Mouse (Mus musculus): ENCODE results near the gene BC048403. TPM values are rescaled to one million over a fixed set of nuclear protein-coding genes. Genes with fewer than 3 reads are reported as not detected.

The BC048403 gene
- total and polyA plus RNA-seq, 3 experiments, result 3.4 to 21.9 (median 9.8) TPM

DNA sequence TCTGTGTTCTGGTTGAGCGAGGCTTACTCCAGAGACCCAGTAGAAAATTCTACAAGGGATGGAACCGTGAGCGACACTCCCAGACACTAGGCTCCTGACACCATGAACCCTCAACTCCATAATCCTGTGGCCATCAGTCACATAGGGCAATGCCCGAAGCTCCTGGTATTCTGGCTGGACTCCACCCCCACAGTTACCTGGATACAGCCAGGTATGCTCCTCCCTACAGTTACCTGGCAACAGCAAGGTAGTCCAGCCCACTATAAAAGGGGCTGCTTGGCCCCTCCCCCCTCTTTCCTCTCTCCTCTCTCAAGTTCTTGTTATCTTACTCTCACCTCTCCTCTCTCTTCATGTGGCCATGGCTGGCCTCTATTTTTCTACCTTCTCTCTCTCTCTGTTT lies 12.6 kb upstream of the BC048403 start:
- no peak for TF ChIP-seq CTCF (IDR thresholded peaks at IDR 0.05; ENCODE audit: low read depth, low read length)
- TF ChIP-seq GATA2 (IDR thresholded peaks at IDR 0.05; ENCODE audit: borderline replicate concordance, low read depth, low read length), result no peak
- TF ChIP-seq GATA1 (IDR thresholded peaks at IDR 0.05; ENCODE audit: borderline replicate concordance, low read length), result no peak
- no peak for TF ChIP-seq TAL1 (conservative IDR thresholded peaks at IDR 0.05; ENCODE audit: low read depth, low read length)
- no peak for TF ChIP-seq POLR2AphosphoS5 (IDR thresholded peaks at IDR 0.05; ENCODE audit: insufficient replicate concordance, low read depth, low read length)
- ATAC-seq (ENCODE audit: extremely low read depth, insufficient number of reproducible peaks, low FRiP score, poor library complexity, severe bottlenecking), result no peak
- no peak for DNase-seq (ENCODE audit: low spot score)
- Histone ChIP-seq H3K4me1 (ENCODE audit: insufficient read depth, low read depth, low read length) (no peaks in the 10 kb centered on the region), H3K27me3 (ENCODE audit: insufficient read depth, low read length) (no peaks in the 10 kb centered on the region), H3K4me3 (ENCODE audit: low read depth, low read length) (no peak overlapping the region), H3K36me3 (replicated peaks) (no peaks in the 10 kb centered on the region), H3K9me3 (replicated peaks) (no peaks in the 10 kb centered on the region)

DNA sequence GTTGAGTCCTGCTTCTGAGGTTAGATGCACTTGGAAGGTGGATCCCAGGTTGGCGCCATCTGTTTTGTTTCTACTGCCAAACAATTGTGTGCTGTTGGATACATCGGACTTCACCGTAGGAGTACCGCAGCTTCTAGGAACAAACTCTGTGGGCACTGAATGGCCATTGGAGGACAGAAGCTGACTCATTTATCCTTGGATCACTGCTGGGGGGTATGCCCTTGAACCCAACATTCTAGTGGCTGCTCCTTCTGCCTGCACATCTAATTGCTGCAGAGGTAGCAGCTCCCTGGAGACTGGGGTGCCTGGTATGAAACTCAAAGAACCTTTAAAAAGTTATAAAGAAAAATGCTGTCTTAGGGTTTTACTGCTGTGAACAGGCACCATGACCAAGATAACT lies 11.5 kb upstream of the BC048403 start:
- Histone ChIP-seq H3K27me3 (ENCODE audit: insufficient read depth, low read length) (no peaks in the 10 kb centered on the region), H3K36me3 (replicated peaks) (no peaks in the 10 kb centered on the region), H3K4me3 (ENCODE audit: low read depth, low read length) (no peak overlapping the region), H3K9me3 (replicated peaks) (no peaks in the 10 kb centered on the region), H3K4me1 (ENCODE audit: insufficient read depth, low read depth, low read length) (no peaks in the 10 kb centered on the region)
- TF ChIP-seq GATA2 (IDR thresholded peaks at IDR 0.05; ENCODE audit: borderline replicate concordance, low read depth, low read length) (no peak), TAL1 (conservative IDR thresholded peaks at IDR 0.05; ENCODE audit: low read depth, low read length) (no peak), CTCF (IDR thresholded peaks at IDR 0.05; ENCODE audit: low read depth, low read length) (no peak), GATA1 (IDR thresholded peaks at IDR 0.05; ENCODE audit: borderline replicate concordance, low read length) (no peak), POLR2AphosphoS5 (IDR thresholded peaks at IDR 0.05; ENCODE audit: insufficient replicate concordance, low read depth, low read length) (no peak)
- no peak for ATAC-seq (ENCODE audit: extremely low read depth, insufficient number of reproducible peaks, low FRiP score, poor library complexity, severe bottlenecking)
- DNase-seq (ENCODE audit: low spot score), result no peak

DNA sequence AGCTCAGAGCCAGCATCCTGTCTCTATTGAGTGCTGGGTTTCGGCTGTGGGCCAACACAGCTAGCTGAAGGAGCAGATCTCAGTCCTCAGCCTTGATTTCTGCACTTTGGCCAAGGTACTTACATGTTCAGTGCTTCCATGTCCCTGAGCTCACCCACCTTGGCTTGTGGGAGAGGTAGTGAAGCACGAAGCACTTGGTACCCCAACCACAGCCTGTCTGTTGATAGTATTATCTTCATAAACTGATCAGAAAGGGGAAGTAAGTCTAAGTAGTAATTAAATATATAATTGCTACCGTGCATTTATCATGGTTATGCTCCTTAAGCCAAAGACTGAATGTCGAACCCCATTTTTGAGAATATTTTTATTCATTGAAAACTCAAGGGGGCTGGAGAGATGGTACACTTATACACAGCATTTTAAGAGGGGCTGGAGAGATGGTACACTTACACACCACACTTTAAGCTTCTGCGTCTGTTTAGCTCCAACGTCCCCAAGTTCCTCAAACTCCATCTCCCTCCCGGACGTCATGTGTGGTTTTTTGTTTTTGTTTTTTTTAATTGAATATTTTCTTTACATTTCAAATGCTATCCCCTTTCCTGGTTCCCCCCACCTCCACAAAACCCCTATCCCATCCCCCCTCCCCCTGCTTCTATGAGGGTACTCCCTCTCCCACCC lies 8.6 kb upstream of the BC048403 start:
- no peak for DNase-seq (ENCODE audit: low spot score)
- 0 out of 2 replicates have a peak, but pooled peaks cover 2% of the 10 kb centered on the region for H3K4me1 ChIP-seq (ENCODE audit: insufficient read depth, low read depth, low read length)
- H3K9me3 ChIP-seq (replicated peaks), result no peaks in the 10 kb centered on the region
- H3K27me3 ChIP-seq (ENCODE audit: insufficient read depth, low read length), result no peaks in the 10 kb centered on the region
- ATAC-seq (ENCODE audit: extremely low read depth, insufficient number of reproducible peaks, low FRiP score, poor library complexity, severe bottlenecking), result no peak
- no peak overlapping the region for H3K4me3 ChIP-seq (ENCODE audit: low read depth, low read length)
- TF ChIP-seq GATA1 (IDR thresholded peaks at IDR 0.05; ENCODE audit: borderline replicate concordance, low read length), result no peak
- TF ChIP-seq TAL1 (conservative IDR thresholded peaks at IDR 0.05; ENCODE audit: low read depth, low read length), result no peak
- TF ChIP-seq CTCF (IDR thresholded peaks at IDR 0.05; ENCODE audit: low read depth, low read length), result no peak
- no peak for TF ChIP-seq POLR2AphosphoS5 (IDR thresholded peaks at IDR 0.05; ENCODE audit: insufficient replicate concordance, low read depth, low read length)
- no peak for TF ChIP-seq GATA2 (IDR thresholded peaks at IDR 0.05; ENCODE audit: borderline replicate concordance, low read depth, low read length)
- no peaks in the 10 kb centered on the region for H3K36me3 ChIP-seq (replicated peaks)

DNA sequence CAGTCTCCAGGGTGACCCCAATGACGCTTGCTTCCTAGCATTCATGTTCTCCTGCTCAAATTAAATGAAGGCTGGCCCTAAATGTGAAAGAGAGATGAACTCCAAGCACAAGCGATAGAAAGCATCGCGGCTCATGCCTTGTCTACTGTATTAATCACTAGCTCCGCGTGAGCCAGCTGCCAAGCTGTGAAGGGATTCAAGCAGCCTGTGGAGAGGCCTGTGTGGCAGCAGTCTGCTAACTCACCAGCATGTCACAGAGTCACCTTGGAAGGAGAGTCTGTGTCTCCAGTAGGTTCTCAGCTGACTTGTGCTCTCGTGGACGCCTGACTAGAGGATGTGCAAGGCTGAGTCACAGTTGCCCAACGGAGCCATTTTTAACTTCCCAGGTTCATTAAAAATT lies 7.2 kb upstream of the BC048403 start:
- no peak for ATAC-seq (ENCODE audit: extremely low read depth, insufficient number of reproducible peaks, low FRiP score, poor library complexity, severe bottlenecking)
- Histone ChIP-seq H3K4me3 (ENCODE audit: low read depth, low read length) (no peak overlapping the region), H3K27me3 (ENCODE audit: insufficient read depth, low read length) (no peaks in the 10 kb centered on the region), H3K9me3 (replicated peaks) (no peaks in the 10 kb centered on the region), H3K4me1 (ENCODE audit: insufficient read depth, low read depth, low read length) (0 out of 2 replicates have a peak, but pooled peaks cover 2% of the 10 kb centered on the region), H3K36me3 (replicated peaks) (no peaks in the 10 kb centered on the region)
- DNase-seq (ENCODE audit: low spot score), result no peak
- no peak for TF ChIP-seq CTCF (IDR thresholded peaks at IDR 0.05; ENCODE audit: low read depth, low read length)

DNA sequence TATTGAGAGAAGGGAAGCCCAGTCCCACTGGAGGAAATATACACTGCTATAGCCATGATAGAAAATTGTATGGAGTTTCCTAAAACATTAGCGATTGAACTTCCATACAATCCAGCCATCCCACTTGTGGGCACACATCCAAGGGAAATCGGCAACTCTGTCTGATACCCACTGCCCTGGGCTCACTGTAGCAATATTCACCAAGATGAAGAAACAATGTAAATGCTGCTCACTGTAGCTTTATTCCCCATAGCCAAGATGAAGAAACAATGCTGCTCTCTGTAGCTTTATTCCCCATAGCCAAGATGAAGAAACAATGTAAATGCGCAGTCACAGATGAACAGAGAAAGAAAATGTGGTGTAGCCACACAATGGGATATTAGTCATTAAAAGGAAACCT lies 2.5 kb upstream of the BC048403 start:
- Histone ChIP-seq H3K27me3 (ENCODE audit: insufficient read depth, low read length) (no peaks in the 10 kb centered on the region), H3K4me1 (ENCODE audit: insufficient read depth, low read depth, low read length) (peaks cover 30% of the 10 kb centered on the region), H3K9me3 (replicated peaks) (no peaks in the 10 kb centered on the region), H3K4me3 (ENCODE audit: low read depth, low read length) (no peak overlapping the region), H3K36me3 (replicated peaks) (peaks cover 4% of the 10 kb centered on the region)
- TF ChIP-seq CTCF (IDR thresholded peaks at IDR 0.05; ENCODE audit: low read depth, low read length), result no peak
- no peak for TF ChIP-seq GATA1 (IDR thresholded peaks at IDR 0.05; ENCODE audit: borderline replicate concordance, low read length)
- TF ChIP-seq POLR2AphosphoS5 (IDR thresholded peaks at IDR 0.05; ENCODE audit: insufficient replicate concordance, low read depth, low read length), result no peak
- TF ChIP-seq TAL1 (conservative IDR thresholded peaks at IDR 0.05; ENCODE audit: low read depth, low read length), result no peak
- no peak for TF ChIP-seq GATA2 (IDR thresholded peaks at IDR 0.05; ENCODE audit: borderline replicate concordance, low read depth, low read length)
- ATAC-seq (ENCODE audit: extremely low read depth, insufficient number of reproducible peaks, low FRiP score, poor library complexity, severe bottlenecking) (no peak), DNase-seq (ENCODE audit: low spot score) (no peak)

DNA sequence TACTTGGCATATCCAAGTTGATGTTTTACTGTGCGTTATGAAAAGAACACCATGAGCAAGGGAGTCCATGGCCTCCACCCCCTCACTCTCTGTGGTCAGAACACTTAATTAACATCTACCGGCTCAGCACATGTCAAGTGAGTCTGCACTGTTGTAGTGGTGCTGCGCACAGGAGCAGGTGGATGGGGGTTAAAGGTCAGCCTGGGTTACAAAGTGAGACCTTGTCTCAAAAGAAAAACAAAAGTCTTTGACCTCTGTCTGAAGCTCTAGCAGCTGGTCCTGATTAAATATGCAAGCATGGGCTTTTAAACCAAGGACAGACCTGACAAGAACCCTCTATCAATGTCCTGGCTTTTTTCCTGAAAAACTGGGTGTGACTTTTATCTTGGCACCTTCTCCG lies 2.6 kb downstream of the BC048403 start:
- Histone ChIP-seq H3K4me1 (ENCODE audit: insufficient read depth, low read depth, low read length) (peaks cover 32% of the 10 kb centered on the region), H3K36me3 (replicated peaks) (peaks cover 50% of the 10 kb centered on the region), H3K27me3 (ENCODE audit: insufficient read depth, low read length) (no peaks in the 10 kb centered on the region), H3K9me3 (replicated peaks) (peaks cover 2% of the 10 kb centered on the region; the same call in 1 of the 2 replicates), H3K4me3 (ENCODE audit: low read depth, low read length) (no peak overlapping the region)
- ATAC-seq (ENCODE audit: extremely low read depth, insufficient number of reproducible peaks, low FRiP score, poor library complexity, severe bottlenecking) (no peak), DNase-seq (ENCODE audit: low spot score) (no peak)
- TF ChIP-seq POLR2AphosphoS5 (IDR thresholded peaks at IDR 0.05; ENCODE audit: insufficient replicate concordance, low read depth, low read length) (no peak), GATA2 (IDR thresholded peaks at IDR 0.05; ENCODE audit: borderline replicate concordance, low read depth, low read length) (no peak), TAL1 (conservative IDR thresholded peaks at IDR 0.05; ENCODE audit: low read depth, low read length) (no peak), CTCF (IDR thresholded peaks at IDR 0.05; ENCODE audit: low read depth, low read length) (no peak), GATA1 (IDR thresholded peaks at IDR 0.05; ENCODE audit: borderline replicate concordance, low read length) (no peak)
